Mouse (Mus musculus) cerebellum, postnatal 14 days (tissue): Measurements from ENCODE around the gene Ccdc91.
A peak's percentile ranks its signal among the peaks of the same experiment; 100 is the strongest.

Experiments
- DNase-seq, 2 experiments: peaks; one replicate each; pipeline ENCODE4 v3.0.0; 2021; ENCODE audit warnings: mixed read lengths in 2 of 2

Ccdc91 gene

DNA sequence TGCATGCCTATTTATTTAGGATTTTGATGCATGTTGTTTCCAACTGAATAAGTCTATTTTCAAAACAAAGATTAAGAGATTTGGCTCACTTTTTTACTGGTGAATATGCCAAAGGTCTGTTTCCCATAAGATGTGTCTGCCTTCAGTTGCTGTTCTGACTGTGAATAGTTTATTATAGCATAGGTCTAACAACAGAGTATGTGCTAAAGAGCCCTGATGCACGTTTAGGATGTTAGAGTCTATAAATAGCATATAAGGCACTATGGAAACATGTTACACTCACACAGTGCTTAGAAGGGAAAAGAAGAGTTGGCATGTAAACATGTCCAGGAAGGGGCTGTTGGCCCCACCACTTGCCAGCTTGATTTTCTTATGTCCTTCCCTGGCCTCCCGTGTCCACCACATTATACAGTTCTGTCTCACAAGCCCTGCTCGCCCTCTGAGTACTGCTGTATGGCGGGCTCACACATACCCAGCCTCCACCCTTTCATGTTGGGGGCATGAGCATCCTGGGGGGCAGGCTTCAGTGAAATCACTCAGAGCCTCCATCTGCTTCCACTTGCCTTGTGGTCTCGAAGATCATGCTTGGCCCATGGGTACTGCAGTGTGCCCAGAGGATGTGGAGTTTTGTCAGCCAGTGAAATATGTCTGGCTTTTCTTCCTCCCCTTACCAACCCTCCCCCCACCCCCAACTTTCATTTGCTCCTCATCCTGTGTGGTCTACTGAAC, 99.0 kb downstream of the Ccdc91 start:
- DNase-seq: peak; percentile 29 to 48

DNA sequence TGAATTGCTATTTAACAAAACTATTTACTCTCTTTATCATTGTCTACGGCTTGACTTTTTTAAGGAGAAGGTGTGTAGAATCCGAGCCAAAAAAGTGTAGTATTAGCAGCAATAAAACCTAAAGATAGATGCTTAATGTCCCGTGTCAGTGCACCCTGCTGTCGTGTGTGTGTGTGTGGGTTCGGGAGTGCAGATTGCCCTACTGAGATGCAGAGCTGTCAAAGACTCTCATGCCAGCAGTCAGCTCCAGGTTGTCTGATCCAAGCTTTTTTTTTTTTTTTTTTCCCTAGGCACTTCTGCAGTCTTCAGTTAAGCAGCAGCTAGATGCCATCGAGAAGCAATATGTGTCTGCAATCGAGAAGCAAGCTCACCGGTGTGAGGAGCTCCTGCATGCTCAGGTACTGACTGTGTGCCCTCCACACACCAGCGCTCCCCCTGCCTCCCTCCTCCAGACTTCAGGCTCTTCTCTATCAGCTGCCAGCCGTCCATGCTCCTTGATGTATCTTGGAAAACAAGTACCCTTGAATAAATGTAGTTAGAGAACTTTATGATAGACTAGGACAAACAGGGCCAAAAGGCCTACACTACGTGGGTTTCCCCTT, 99.7 kb downstream of the Ccdc91 start:
- DNase-seq: peak; percentile 37 to 44

DNA sequence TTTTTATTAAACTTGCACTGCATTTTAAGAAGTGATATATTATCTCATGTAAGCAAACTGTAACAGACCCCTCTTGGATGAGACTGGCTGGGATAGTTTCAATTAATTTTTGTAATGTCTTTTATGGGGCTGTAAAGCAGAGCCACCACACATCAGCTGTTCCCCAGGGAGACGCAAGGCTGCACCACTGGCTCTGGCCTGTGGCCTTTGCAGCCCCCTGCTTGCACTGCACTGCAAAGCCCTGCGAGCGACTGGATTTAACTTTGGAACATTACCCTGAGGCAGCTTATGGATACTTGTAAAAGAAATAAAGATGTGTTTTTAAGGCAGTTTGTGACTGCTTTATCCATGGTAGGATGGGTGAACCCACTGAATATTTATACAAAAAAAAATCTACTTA, 112.0 kb downstream of the Ccdc91 start:
- DNase-seq: no peak

DNA sequence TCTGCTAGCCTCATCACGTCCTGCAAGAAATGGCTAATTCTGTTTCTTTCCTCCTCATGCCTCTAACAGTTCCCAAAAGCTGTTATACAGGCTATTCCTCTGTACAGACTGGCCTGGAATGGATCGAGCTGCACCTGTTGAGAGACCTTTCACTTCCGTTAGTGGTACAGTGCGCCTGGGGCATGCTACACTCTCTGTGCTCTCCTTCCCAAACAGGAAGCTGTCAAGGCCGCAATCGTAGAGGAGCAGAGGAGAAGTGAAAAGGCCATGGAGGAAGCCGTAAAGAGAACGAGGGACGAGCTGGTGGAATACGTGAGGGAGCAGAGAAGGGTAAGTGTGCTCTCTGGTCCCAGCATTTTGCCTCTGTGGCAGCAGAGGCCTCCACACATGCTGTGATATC, 131.0 kb downstream of the Ccdc91 start:
- no peak for DNase-seq

DNA sequence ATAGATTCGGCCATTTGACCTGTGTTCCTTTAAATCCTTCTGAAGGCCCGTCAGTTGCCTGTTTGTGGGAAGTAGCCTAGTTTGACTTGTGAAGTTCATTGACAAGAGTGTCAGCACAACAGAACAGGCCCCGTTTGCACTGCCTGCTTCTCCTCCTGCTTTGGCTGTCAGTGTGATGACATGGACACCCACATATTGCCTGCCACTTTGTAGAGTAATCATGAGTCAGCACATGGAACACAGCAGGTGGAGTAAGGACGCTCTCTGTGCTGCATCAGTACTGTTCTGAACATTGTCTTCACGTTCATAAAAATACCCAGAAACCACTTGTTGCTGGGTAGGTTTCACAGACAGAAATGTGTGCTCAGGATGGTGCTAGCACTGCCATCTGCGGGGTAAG, 132.0 kb downstream of the Ccdc91 start:
- DNase-seq: no peak

DNA sequence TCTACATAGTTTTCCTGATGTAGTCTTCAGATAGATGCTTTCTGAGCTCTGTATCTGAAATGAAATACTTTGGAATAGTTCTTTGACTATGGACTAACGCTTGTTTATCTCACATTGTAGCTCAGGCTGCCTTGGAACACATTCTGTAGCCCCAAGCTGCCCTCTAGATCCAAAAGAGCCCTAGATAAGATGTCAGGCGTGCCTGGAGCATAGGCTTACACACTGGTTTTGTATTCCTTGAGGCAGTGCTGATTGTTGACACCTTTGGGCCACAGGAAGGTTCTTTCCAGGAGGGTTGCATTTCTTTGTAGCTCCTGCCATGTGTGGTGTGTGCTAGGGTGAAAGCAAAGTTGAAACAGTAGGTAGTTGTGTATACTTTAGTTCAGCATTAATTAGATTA, 139.7 kb downstream of the Ccdc91 start:
- DNase-seq: no peak

DNA sequence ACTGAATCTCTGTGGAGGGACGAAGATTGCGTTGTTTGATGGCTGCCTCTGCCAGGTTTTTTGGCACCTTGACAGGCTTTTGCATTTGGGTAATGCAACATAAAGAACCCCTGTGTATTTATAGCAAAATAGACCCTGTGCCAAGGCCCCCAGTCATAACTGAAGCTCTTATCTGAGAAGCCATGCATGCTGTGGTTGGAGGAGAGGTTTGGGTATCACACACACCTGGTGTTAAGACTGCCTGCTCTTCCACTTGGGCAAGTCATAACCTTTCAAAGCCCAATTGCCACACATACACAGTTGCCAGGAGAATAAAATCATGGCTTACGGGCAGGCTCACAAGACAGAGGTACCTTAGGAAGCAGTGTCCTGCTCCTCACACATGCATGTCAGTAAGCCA, 147.5 kb downstream of the Ccdc91 start:
- DNase-seq: no peak

DNA sequence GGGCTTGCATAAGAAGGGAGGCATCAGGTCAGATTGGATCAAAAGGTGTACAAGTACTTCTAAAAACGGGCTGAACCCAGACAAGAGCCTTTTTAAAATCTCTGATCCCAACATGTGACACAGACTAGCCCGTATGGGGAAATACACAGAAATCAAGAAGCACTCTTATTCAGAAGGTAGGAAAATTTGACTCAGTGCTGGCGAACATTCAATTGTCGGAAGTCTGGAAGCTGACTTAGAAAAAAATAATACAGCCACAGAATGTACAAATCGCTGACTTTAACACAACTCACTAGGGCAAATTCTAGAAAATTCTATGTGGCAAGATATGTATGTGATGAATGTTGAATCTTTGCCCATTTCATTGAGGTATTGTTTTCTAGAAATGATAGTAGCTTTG, 160.8 kb downstream of the Ccdc91 start:
- no peak for DNase-seq

DNA sequence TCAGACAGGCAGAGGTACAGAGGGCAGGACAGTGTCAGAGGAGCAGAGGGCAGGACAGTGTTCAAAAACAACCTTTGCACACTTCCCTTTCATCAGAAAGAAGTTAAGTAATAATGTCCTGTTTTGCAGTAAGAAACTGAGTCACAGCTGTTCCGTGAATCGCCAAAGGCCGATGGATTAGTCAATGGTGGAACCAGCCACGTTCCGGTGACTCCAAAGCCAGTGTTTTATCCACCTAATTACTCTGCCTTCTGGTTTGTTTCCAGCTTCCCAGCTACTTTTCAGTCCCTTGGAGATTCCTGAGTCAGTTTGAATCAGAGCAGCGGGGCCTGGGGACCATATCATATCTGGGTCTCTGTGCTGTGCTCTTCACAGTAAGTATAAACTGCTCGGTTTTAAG, 168.2 kb downstream of the Ccdc91 start:
- no peak for DNase-seq

DNA sequence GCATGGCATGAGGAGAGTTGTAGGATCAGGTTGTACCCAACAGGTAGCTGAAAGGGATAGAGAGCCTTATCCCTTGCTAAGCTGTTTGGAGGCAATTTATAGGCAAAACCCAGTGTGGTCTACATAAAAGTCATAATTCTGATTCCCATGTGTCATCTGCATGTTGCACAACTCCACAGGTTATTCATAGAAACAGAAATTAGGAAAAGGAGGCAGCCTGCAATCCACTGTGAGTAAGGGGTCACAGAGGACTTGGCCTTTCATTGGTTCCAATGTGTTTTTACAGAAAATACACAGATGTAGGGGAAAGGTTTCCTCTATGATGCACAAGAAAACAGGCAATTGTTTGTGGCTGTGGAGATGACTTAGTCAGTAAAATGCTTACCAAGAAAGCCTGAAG, 168.8 kb downstream of the Ccdc91 start:
- no peak for DNase-seq

DNA sequence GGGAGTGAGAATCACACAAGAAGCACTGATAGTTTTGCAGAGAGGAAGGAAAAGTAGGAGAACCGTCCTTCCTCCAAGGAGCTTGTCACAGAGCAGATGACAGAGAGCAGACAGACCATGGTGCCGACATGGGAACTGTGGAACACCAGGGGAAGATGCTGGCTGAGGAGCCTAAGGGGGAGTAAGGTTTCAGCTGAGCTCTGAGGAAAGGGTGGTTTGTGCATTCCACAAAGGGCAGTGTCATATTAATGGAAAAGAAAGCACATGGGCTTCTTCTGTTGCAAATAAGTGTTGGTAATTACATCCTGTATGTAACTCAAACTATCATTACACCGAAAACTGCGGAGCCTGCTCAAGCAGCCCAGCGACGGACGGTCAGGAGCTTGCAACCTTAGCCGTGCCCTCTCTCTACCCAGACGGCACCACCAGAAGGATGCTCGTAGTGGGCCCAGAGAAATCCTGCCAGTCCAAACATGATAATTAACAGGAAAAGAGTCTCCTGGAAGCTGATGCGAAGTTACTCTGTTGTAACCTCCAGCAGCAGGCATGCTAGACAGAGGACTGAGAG, 170.9 kb downstream of the Ccdc91 start:
- DNase-seq: no peak

DNA sequence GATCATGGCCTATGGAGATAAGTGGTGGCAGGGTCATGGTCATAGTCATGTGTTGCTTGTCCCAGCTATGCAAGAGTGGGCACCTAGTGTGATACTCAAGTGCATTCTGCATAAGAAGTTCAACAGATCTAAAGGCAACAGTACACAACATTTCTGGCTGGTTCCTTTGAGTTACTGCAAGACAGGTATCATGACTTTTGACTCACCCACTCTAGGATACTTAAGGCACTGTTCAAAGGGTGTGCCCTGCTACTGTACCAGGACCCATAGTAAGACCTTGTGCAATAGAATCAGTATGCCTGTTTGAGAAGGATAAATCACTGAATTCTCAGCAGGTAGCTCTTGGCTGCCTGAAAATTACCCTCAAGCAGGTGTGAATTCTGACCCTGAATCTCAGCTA, 182.4 kb downstream of the Ccdc91 start:
- no peak for DNase-seq

DNA sequence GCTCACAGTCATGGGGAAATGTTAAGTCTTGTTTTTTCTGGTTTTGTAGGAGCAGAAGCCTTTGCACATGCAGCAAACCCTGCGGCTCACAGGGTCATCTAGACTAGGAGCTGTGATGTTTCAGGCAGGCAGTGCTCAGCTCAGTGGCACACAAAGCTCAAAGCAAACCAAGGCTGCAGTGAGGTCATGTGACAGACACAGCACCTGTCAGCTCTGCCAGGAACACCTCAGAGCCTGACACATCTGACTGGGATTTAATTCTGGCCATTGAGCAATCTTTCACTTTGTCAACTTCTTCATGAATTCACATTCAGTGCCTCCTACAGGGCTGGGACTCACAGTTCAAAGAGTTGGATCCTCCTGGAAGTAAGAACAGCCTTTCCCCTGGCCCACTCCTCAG, 185.1 kb downstream of the Ccdc91 start:
- DNase-seq: no peak

DNA sequence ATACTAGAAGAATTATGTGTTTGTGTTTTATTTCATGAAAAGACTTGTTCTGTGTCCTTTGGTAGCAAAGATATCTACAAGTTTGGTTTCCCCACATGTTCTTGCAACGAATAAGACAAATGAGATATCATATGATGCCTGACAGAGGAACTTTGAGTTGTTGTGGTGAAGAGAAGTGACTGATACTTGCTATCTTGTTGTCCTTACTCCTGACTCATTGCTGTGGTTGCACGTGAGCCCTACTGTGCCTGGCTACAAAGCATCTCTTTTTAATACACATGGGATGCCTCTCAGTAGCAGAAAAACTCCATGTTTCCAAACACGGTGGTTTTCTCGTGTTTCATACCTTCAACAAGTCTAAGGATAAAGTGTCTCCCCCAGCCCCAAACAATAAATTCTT, 186.2 kb downstream of the Ccdc91 start:
- DNase-seq: no peak

DNA sequence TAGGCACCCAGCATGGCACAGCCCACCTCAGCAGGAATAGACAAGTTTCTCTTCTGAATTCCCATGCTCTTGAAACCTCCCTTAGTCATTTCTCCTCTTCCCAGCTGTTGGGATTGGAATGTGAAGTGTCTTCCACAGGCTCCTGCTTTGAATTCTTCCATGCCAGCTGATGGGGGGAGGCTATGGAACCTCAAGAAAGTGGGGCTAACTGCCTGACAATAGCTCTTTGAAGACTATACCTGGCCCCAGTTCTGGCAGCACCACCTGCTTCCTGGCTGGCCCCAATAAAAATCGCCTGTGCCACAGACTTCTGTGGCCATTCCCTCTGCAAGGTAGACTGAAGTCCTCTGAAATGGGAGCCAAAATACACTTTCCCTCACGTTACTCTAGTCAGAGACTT, 187.0 kb downstream of the Ccdc91 start:
- no peak for DNase-seq

DNA sequence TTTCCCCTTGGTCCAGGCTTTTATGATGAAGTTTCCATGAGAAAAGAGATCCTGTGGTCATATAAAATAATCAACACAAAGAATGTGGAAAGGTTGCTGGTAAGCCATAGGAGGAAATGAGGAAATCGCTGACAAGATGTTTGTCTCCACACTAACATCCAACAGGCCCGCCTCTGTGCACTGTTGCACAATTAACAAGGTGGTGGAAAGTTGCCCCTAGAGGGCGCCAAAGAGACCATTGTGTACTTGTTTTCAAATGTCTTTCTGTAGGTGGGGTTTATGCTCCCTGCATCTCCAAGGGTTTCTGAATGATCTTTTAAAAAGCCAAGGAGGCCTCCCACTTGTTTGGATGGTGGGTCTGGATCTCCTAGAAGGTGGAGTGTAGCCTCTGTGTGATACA, 188.7 kb downstream of the Ccdc91 start:
- DNase-seq: peak; percentile 58 to 81

DNA sequence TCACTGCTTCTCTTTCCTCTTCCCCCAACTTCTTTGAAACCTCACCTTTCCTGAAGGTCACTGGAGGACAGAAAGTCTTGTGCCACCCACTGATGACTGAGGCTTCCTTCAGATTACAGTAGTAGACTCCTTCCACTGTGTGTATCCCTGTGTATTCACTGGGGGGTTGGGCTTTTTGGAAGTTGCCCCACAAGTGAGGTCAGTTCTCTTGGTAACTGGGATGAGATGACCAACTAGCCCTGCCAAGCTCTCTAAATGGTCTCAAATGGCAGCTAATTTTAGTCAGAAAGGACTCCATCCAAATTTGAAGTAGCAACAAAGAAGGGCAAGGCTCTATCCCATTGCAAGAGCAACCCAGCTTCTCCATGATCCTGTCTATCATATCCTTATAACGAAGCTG, 195.7 kb downstream of the Ccdc91 start:
- DNase-seq: no peak

DNA sequence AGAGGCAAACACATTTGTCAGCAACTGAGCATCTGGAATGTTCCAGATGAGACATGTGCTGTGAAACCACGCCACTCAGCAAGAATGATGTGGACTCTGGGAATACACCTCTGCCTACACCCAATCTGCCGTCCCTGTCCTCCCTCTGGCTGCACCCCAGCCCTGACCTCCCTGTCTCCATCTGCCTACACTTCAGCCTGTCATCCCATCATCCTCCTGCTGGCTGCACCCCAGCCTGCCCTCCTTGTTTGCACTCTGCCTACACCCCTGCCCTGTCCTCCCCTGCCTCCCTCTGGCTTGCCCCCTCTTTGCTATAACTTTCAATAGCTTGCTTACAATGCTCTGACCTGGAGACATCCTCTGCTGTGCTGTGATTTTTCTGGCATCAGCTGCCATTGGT, 196.9 kb downstream of the Ccdc91 start:
- no peak for DNase-seq

DNA sequence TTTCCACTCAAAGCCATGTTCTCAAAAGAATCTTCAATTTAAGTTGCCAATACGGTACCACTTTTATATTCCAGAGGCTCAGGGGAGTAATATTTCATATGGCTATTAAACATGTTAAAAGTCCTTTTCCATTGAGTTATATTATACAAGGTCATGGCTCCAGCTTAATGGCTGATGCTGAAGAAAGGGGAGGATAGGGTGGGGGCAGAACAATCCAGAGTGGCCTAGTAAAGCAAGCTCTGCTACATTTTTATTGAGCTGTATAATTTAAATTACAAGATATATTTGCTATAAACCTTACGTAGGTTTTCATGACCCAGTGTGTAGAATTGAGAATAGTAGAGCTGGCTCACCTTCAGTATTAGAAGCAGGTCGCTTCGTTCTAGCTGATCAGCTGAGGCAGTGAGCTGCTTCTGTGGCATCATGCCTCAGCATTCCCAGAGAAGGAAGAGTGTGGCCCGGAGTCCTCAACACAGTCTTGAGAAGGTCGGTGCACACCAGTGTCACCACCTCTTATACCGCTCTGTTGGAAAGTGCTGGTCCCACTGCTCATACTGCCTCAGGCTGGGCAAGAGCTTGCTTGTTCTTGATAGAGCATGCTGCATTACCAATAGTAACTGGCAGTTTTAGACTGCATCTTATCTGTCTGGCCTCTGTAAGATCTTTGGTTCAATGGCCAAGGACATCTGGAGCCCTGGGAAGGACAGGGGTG, 199.6 kb downstream of the Ccdc91 start:
- DNase-seq: no peak

DNA sequence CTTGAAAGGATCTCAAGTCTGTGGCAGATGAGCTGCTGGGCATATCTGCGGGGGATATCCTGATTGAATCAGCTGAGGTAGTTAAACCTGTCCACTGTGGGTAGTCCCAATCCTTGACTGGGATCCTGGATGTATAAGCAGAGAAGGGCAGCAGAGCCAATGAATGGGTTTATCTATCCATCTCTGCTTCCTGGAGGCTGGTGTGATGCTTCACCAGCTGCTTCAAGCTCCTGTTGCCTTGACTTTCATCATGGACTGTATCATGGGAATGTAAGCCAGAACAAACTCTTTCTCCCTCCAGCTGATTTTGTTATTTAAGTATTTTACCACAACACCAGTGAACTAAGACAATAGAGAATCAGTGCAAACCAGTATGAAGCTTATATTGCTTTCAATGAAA, 200.6 kb downstream of the Ccdc91 start:
- no peak for DNase-seq
